Mouse (Mus musculus) myocyte (in vitro differentiated cells): ENCODE results near the gene Kctd21. TPM values are rescaled to one million over a fixed set of nuclear protein-coding genes. Genes with fewer than 3 reads are reported as not detected.

Experiments
- H3K27me3 ChIP-seq: one replicate; pipeline ENCODE4 v1.6.1; 2011; ENCODE audit not compliant: control insufficient read depth, insufficient read depth, insufficient read length
- H3K36me3 ChIP-seq: one replicate; pipeline ENCODE4 v1.6.1; 2011; ENCODE audit not compliant: control insufficient read depth, insufficient read depth
- H3K4me2 ChIP-seq: one replicate; pipeline ENCODE4 v1.6.1; 2011; ENCODE audit warnings: low read depth, control low read depth
- H3K4me3 ChIP-seq: one replicate; pipeline ENCODE4 v1.5.1; 2011; ENCODE audit warnings: mild to moderate bottlenecking, control low read depth, moderate library complexity
- H3K79me2 ChIP-seq: one replicate; pipeline ENCODE4 v1.6.1; 2011; ENCODE audit not compliant: control insufficient read depth, insufficient read depth
- H3ac ChIP-seq: one replicate; pipeline ENCODE4 v1.6.1; 2011; ENCODE audit not compliant: control insufficient read depth, insufficient read length
- CEBPB ChIP-seq: IDR thresholded peaks from 2 replicates; pipeline ENCODE4 v1.6.1; 2011; ENCODE audit warnings: mild to moderate bottlenecking, moderate library complexity; ENCODE audit not compliant: poor library complexity, insufficient read depth, severe bottlenecking
- E2F4 ChIP-seq: IDR thresholded peaks from one replicate; pipeline ENCODE4 v1.6.1; 2011; ENCODE audit warnings: mild to moderate bottlenecking, control low read depth, moderate library complexity; ENCODE audit not compliant: insufficient read depth
- MAX ChIP-seq: IDR thresholded peaks from one replicate; pipeline ENCODE4 v1.6.1; 2011; ENCODE audit warnings: low read depth, mild to moderate bottlenecking, control low read depth
- MYOD1 ChIP-seq, 3 experiments: IDR thresholded peaks; one replicate each; pipeline ENCODE4 v1.6.1; 2011; ENCODE audit warnings: control low read depth in 2 of 3, low read depth in 2 of 3, mild to moderate bottlenecking in 2 of 3, moderate library complexity in 1 of 3; ENCODE audit not compliant: insufficient read length in 2 of 3, control insufficient read depth in 1 of 3
- MYOG ChIP-seq, 3 experiments: IDR thresholded peaks; one replicate each; pipeline ENCODE4 v1.6.1; 2011; ENCODE audit warnings: control low read depth in 2 of 3, low read depth in 2 of 3, mild to moderate bottlenecking in 2 of 3; ENCODE audit not compliant: insufficient read length in 2 of 3, control insufficient read depth in 1 of 3, insufficient read depth in 1 of 3
- POLR2A ChIP-seq: IDR thresholded peaks from one replicate; pipeline ENCODE4 v1.6.1; 2011; ENCODE audit warnings: low read depth, mild to moderate bottlenecking, control low read depth, moderate library complexity; ENCODE audit not compliant: insufficient read length
- POLR2AphosphoS2 ChIP-seq: IDR thresholded peaks from one replicate; pipeline ENCODE4 v1.6.1; 2011; ENCODE audit warnings: low read depth, control low read depth; ENCODE audit not compliant: insufficient read length
- REST ChIP-seq: IDR thresholded peaks from one replicate; pipeline ENCODE4 v1.6.1; 2011; ENCODE audit warnings: mild to moderate bottlenecking, control low read depth, moderate library complexity; ENCODE audit not compliant: insufficient read depth, insufficient read length
- SRF ChIP-seq: IDR thresholded peaks from one replicate; pipeline ENCODE4 v1.6.1; 2011; ENCODE audit warnings: low read depth; ENCODE audit not compliant: control insufficient read depth, insufficient read length
- TCF12 ChIP-seq: IDR thresholded peaks from one replicate; pipeline ENCODE4 v1.6.1; 2011; ENCODE audit warnings: mild to moderate bottlenecking, control low read depth; ENCODE audit not compliant: poor library complexity, insufficient read depth, severe bottlenecking
- TCF3 ChIP-seq: IDR thresholded peaks from one replicate; pipeline ENCODE4 v1.6.1; 2011; ENCODE audit warnings: low read depth, control low read depth; ENCODE audit not compliant: insufficient read length
- USF1 ChIP-seq: IDR thresholded peaks from one replicate; pipeline ENCODE4 v1.6.1; 2011; ENCODE audit warnings: low read depth, mild to moderate bottlenecking, control low read depth, moderate library complexity
- polyA plus RNA-seq: library from polyadenylated mRNA; unstranded; fragments of >200 nt; fragmentation: generic; extraction: Trizol; gene quantifications from one replicate; pipeline ENCODE4 v1.2.1, GENCODE M21; 2012; ENCODE audit warnings: missing spikeins

Kctd21 gene
- polyA plus RNA-seq, 1 experiment, result 2.3 TPM

DNA sequence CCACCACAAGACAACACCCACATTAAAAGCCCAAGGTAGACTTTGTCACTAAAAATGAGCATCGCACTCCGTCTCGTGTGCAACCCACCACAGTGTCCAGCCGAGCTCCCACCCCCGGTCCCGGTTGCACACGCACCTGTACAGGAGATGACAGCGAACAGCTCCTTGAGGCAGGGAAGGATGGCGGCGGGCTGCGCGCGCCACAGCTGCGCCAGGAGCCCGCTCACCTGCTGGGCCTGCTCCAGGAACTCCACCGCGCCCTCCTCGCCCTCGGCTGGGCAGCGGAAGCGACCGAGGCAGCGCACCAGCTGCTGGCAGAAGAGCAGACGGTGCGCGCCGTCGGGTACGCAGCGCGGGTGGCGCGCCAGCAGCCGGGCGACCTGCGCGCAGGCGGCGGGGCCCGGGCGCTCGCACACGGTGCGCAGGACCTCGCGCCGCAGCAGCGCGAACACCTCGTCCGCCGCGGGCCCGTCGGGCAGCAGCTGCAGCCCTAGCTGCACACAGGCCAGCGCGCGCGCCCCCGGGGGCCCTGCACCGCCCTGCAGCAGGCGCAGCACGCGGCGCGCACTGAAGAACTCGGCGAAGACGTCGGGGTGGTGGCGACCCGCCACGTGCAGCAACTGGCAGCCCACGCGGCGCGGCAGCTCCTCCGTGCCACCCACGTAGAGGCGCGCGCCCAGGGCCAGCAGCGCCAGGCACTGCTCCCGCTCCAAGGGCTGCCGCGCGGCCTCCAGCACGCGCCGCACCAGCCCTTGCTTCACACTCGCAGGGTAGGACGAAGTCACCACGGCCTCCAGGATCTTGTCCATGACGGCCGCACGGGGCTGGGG, 6.8 kb upstream of the Kctd21 start:
- H3K4me2 ChIP-seq, result no peak overlapping the region
- no peaks in the 10 kb centered on the region for H3K36me3 ChIP-seq
- no peaks in the 10 kb centered on the region for H3K79me2 ChIP-seq
- TF ChIP-seq E2F4 (no peak), MYOD1 (IDR thresholded peaks at IDR 0.05; ENCODE audit: control insufficient read depth in 1 of 3, insufficient read length in 2 of 3, low read depth in 2 of 3) (no peak), REST (no peak), POLR2AphosphoS2 (no peak), MYOG (IDR thresholded peaks at IDR 0.05; ENCODE audit: control insufficient read depth in 1 of 3, insufficient read depth in 1 of 3, insufficient read length in 2 of 3, low read depth in 2 of 3) (no peak), TCF12 (no peak), SRF (no peak)
- H3K4me3 ChIP-seq, result no peak overlapping the region
- H3ac ChIP-seq, result no peak overlapping the region
- no peaks in the 10 kb centered on the region for H3K27me3 ChIP-seq

- no peaks in the 10 kb centered on the region for H3K27me3 ChIP-seq
- no peak overlapping the region for H3ac ChIP-seq
- no peak overlapping the region for H3K4me3 ChIP-seq
- no peak overlapping the region for H3K4me2 ChIP-seq
- no peak for TF ChIP-seq MAX
- no peak for TF ChIP-seq TCF3
- TF ChIP-seq POLR2A, result no peak
- no peak for TF ChIP-seq CEBPB
- TF ChIP-seq REST, result no peak
- no peak for TF ChIP-seq POLR2AphosphoS2
- no peaks in the 10 kb centered on the region for H3K79me2 ChIP-seq
- H3K36me3 ChIP-seq, result no peaks in the 10 kb centered on the region
These were observed 4.8 kb upstream of the Kctd21 start for GRCm38 (mm10) chr7:97327376-97327775.

GRCm38 (mm10) chr7:97328891-97329588, 3.1 kb upstream of the Kctd21 start:
- TF ChIP-seq TCF12 (no peak), MAX (no peak), E2F4 (no peak), SRF (no peak)
- no peaks in the 10 kb centered on the region for H3K36me3 ChIP-seq

DNA sequence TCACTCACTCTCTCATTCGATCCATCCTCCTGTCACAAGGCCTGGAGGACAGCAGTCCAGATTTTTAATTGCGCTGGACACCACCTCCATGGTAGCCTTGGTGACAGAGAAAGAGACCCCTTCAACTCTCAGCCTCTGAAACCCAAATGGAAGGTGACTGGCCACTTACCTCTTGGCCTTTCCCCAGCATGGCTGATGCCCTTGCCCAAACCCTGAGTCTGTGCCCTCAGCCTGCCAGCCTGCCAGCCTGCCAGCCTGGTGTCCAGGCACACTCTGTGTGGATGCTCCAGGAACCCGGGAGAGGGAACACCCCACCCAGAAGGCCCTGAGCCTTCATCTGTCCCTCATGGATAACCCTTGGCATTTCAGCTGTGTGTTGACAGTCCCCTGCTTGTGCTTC, 2.5 kb upstream of the Kctd21 start:
- no peaks in the 10 kb centered on the region for H3K27me3 ChIP-seq
- no peak overlapping the region for H3K4me3 ChIP-seq
- no peak for TF ChIP-seq TCF3
- TF ChIP-seq MYOG (IDR thresholded peaks at IDR 0.05; ENCODE audit: control insufficient read depth in 1 of 3, insufficient read depth in 1 of 3, insufficient read length in 2 of 3, low read depth in 2 of 3), result no peak
- no peak for TF ChIP-seq CEBPB
- TF ChIP-seq USF1, result no peak
- no peak for TF ChIP-seq POLR2A
- no peak for TF ChIP-seq SRF
- no peak for TF ChIP-seq TCF12
- no peak for TF ChIP-seq E2F4
- TF ChIP-seq REST, result no peak
- no peak for TF ChIP-seq MAX
- no peak for TF ChIP-seq MYOD1 (IDR thresholded peaks at IDR 0.05; ENCODE audit: control insufficient read depth in 1 of 3, insufficient read length in 2 of 3, low read depth in 2 of 3)
- no peak for TF ChIP-seq POLR2AphosphoS2
- H3K36me3 ChIP-seq, result no peaks in the 10 kb centered on the region
- H3K79me2 ChIP-seq, result no peaks in the 10 kb centered on the region
- H3ac ChIP-seq, result no peak overlapping the region
- H3K4me2 ChIP-seq, result no peak overlapping the region

More at GRCm38 (mm10) chr7:97328891-97329588, 3.1 kb upstream of the Kctd21 start:
- Histone ChIP-seq H3K79me2 (no peaks in the 10 kb centered on the region), H3ac (no peak overlapping the region), H3K27me3 (no peaks in the 10 kb centered on the region), H3K4me2 (no peak overlapping the region), H3K4me3 (no peak overlapping the region)

DNA sequence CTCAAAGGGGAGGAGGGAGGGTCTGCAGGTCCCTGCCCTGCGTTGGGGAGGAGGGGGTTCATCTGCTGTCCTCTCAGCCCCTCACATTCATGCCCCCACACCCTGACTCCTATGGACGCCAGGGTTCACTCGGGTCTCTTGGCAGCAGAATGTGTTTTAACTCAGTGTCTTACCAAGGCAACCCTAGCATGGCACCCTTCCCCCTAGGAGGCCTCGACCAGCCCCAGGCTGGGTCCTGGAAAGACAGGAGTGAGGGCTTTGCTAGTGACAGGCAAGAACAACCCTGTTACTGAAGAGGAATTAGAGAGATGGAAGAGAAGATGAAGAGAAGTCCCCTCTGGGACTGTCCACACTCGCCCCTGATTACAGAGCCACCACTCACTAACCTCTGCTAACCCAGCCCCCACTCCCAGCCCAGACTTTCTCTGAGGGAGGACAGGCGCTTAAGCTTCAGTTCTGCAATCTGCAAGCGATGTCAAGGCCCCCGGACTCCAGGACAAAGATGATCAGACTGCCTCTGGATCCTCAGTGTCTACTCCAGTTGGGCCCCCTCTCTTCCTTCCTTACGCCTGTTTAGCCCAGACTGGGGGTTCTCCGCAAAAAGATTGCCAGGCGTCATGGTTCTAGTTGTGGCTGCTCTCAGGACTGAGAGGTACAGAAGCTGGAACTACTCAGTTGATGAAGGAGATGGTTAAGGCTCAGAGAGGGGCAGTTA, 1.0 kb upstream of the Kctd21 start:
- Histone ChIP-seq H3K36me3 (no peaks in the 10 kb centered on the region), H3K27me3 (no peaks in the 10 kb centered on the region), H3K79me2 (no peaks in the 10 kb centered on the region), H3K4me3 (peak overlapping the region; percentile 63), H3K4me2 (peak overlapping the region; percentile 82), H3ac (no peak overlapping the region)
- TF ChIP-seq POLR2AphosphoS2 (no peak), POLR2A (no peak), TCF12 (no peak), TCF3 (no peak), USF1 (no peak), E2F4 (no peak), CEBPB (no peak), MAX (no peak), SRF (no peak), REST (no peak), MYOD1 (IDR thresholded peaks at IDR 0.05; ENCODE audit: control insufficient read depth in 1 of 3, insufficient read length in 2 of 3, low read depth in 2 of 3) (no peak), MYOG (IDR thresholded peaks at IDR 0.05; ENCODE audit: control insufficient read depth in 1 of 3, insufficient read depth in 1 of 3, insufficient read length in 2 of 3, low read depth in 2 of 3) (no peak)
